Mouse (Mus musculus): ENCODE measurements around the gene Zfyve27. TPM values are rescaled to one million over a fixed set of nuclear protein-coding genes. Genes with fewer than 3 reads are reported as not detected.
A peak's percentile ranks its signal among the peaks of the same experiment; 100 is the strongest.

Zfyve27 gene
- polyA plus RNA-seq, 1 experiment from 2014 or later = 25.3 TPM

DNA sequence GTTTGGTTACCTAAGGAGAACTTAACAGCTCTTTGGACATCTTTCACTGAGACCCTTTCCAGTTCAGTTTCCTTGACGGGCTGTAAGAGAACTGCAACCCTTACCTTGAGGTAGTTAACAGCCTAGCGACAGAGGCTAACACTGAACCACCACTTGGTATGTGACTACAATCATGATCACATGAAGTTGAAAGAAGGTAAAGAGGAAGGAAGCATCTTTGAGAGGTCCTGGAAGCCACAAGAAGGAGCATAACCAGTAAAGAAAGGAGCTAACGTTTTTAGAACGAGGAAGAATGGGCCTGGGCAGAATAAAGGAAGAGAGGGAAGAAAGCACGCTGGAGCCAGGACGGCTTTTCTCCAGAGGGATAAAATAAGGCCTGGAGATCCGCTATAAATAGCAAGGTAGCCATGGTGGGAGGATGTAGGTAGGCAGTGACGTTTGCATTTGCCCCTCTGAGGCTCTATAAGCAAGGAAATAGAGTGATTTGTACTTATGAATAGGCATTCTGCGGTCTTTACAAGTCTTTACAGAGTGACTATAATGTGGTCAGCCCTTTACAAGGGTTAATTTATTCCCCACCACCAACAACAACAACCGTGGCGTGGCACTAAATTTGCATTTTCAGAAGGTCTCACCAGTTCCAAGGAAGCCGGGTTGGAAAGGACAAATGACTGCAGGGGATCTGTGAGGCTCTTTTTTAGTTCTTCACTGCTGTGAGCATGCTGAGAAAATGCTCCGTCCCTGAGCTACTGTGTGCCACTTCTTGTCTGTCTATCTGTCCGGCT lies 34.0 kb upstream of the Zfyve27 start:
- DNase-seq (ENCODE audit: low spot score) (no peak), ATAC-seq (peak; percentile 6)
- Histone ChIP-seq H3K9ac (replicated peaks; ENCODE audit: low read depth) (no peak overlapping the region), H3K9me3 (ENCODE audit: low read length) (no peaks in the 10 kb centered on the region), H3K4me3 (ENCODE audit: low read depth, low read length) (peak overlapping the region; percentile 58; the same call in 1 of the 2 replicates), H3K4me1 (ENCODE audit: insufficient read depth, low read depth, low read length) (peaks cover 10% of the 10 kb centered on the region; the same call in 1 of the 2 replicates), H3K36me3 (ENCODE audit: insufficient read depth, low read length) (no peaks in the 10 kb centered on the region), H3K4me2 (replicated peaks; ENCODE audit: low read depth, low read length) (peak overlapping the region; percentile 87), H3K27me3 (replicated peaks; ENCODE audit: insufficient read depth, low read length) (no peaks in the 10 kb centered on the region), H3K27ac (ENCODE audit: low read length) (peak overlapping the region; percentile 90)
- no peak; the same call in 1 of the 2 replicates for TF ChIP-seq EP300 (IDR thresholded peaks at IDR 0.05)
- no peak for TF ChIP-seq CTCF (IDR thresholded peaks at IDR 0.05)
- 35% methylated on average over 14 of the region's 14 CpGs for WGBS

DNA sequence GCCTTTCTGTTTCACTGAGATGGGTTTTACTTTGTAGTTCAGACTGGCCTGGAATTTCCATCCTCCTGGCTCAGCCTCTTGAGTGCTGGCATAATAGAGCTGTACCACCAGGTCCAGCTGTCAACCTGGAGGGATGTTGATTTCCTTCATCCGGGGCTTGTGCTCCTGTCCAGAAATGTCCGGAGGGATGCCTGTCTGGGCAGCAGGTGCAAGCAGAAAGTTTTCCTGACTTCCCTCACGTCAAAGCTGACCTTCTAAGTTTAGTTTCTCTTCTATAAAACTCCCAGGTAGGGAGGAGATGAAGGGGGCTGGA lies 33.5 kb upstream of the Zfyve27 start:
- ATAC-seq = no peak
- TF ChIP-seq CTCF (IDR thresholded peaks at IDR 0.05) (no peak), EP300 (IDR thresholded peaks at IDR 0.05) (no peak)
- WGBS = 42% methylated on average over 3 of the region's 3 CpGs
- Histone ChIP-seq H3K4me2 (replicated peaks; ENCODE audit: low read depth, low read length) (no peak overlapping the region), H3K4me1 (ENCODE audit: insufficient read depth, low read depth, low read length) (peaks cover 10% of the 10 kb centered on the region; the same call in 1 of the 2 replicates), H3K9me3 (ENCODE audit: low read length) (no peaks in the 10 kb centered on the region), H3K27ac (ENCODE audit: low read length) (peak overlapping the region; percentile 90), H3K36me3 (ENCODE audit: insufficient read depth, low read length) (no peaks in the 10 kb centered on the region), H3K9ac (replicated peaks; ENCODE audit: low read depth) (no peak overlapping the region), H3K27me3 (replicated peaks; ENCODE audit: insufficient read depth, low read length) (no peaks in the 10 kb centered on the region), H3K4me3 (ENCODE audit: low read depth, low read length) (no peak overlapping the region)
- no peak for DNase-seq (ENCODE audit: low spot score)

- 38% methylated on average over 5 of the region's 5 CpGs for WGBS
- H3K27ac ChIP-seq (ENCODE audit: low read length) = peak overlapping the region; percentile 90
- DNase-seq (ENCODE audit: low spot score) = peak; percentile 62
Observed at GRCm38 (mm10) chr19:42131101-42131500, 32.6 kb upstream of the Zfyve27 start.

DNA sequence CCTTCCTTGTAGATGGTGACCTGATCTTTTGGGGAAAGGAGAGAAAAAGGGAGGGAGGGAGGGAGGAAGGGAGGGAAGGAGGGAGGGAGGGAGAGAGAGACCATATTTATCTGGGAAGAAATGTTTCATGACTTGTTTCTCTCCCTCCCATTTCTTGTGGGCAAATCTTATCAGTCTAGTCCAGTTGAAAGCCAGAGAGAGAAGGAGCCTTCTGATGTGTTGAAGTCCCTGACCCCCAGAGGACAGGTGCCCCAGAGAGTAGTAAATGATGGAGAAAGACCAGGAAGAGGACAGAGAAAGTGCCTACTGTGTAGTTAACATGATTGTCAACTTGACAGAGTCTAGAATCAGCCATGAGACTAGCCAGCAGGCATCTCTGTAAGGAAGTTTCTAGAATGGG lies 28.7 kb upstream of the Zfyve27 start:
- ATAC-seq (no peak), DNase-seq (ENCODE audit: low spot score) (no peak)
- no peak overlapping the region for H3K27ac ChIP-seq (ENCODE audit: low read length)
- H3K9ac ChIP-seq (replicated peaks; ENCODE audit: low read depth) = no peak overlapping the region
- no peaks in the 10 kb centered on the region for H3K9me3 ChIP-seq (ENCODE audit: low read length)
- no peak overlapping the region for H3K4me3 ChIP-seq (ENCODE audit: low read depth, low read length)
- TF ChIP-seq EP300 (IDR thresholded peaks at IDR 0.05) = no peak
- TF ChIP-seq CTCF (IDR thresholded peaks at IDR 0.05) = no peak
- H3K4me1 ChIP-seq (ENCODE audit: insufficient read depth, low read depth, low read length) = 0 out of 2 replicates have a peak, but pooled peaks cover 5% of the 10 kb centered on the region
- H3K36me3 ChIP-seq (ENCODE audit: insufficient read depth, low read length) = no peaks in the 10 kb centered on the region
- no peak overlapping the region for H3K4me2 ChIP-seq (replicated peaks; ENCODE audit: low read depth, low read length)
- no peaks in the 10 kb centered on the region for H3K27me3 ChIP-seq (replicated peaks; ENCODE audit: insufficient read depth, low read length)

More at GRCm38 (mm10) chr19:42131101-42131500, 32.6 kb upstream of the Zfyve27 start:
- Histone ChIP-seq H3K4me1 (ENCODE audit: insufficient read depth, low read depth, low read length) (peaks cover 10% of the 10 kb centered on the region; the same call in 1 of the 2 replicates), H3K9ac (replicated peaks; ENCODE audit: low read depth) (no peak overlapping the region), H3K36me3 (ENCODE audit: insufficient read depth, low read length) (no peaks in the 10 kb centered on the region), H3K27me3 (replicated peaks; ENCODE audit: insufficient read depth, low read length) (no peaks in the 10 kb centered on the region), H3K9me3 (ENCODE audit: low read length) (no peaks in the 10 kb centered on the region), H3K4me3 (ENCODE audit: low read depth, low read length) (no peak overlapping the region), H3K4me2 (replicated peaks; ENCODE audit: low read depth, low read length) (no peak overlapping the region)
- ATAC-seq = no peak
- TF ChIP-seq CTCF (IDR thresholded peaks at IDR 0.05) = peak; percentile 12; the same call in 1 of the 2 replicates
- peak; percentile 31; the same call in 1 of the 2 replicates for TF ChIP-seq EP300 (IDR thresholded peaks at IDR 0.05)

GRCm38 (mm10) chr19:42136126-42136525 lies 27.6 kb upstream of the Zfyve27 start:
- no peak overlapping the region for H3K4me2 ChIP-seq (replicated peaks; ENCODE audit: low read depth, low read length)

DNA sequence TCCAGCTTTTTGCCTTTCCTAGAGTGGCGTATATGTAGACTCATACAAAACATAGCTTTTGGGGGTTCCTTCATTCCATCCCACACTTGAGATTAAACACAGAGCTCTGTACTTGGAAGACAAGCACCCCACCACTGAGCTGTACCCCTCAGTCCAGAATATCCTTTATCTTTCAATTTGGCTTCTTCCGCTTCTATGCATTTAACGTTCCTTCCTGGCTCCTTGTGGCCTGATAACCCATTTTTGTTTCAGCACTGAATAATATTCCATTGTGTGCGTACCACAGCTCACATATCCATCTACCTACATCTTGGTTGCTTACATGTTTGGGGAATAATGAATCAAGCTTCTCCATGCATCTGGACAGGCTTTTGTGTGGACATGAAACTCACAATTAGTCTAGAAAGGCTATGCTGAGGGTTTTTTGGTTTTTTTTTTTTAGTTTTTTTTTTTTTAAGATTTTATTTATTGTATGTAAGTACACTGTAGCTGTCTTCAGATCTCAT lies 26.5 kb upstream of the Zfyve27 start:
- ATAC-seq (no peak), DNase-seq (ENCODE audit: low spot score) (no peak)
- no peak overlapping the region for H3K27ac ChIP-seq (ENCODE audit: low read length)
- no peak overlapping the region for H3K4me3 ChIP-seq (ENCODE audit: low read depth, low read length)
- no peaks in the 10 kb centered on the region for H3K27me3 ChIP-seq (replicated peaks; ENCODE audit: insufficient read depth, low read length)
- H3K9ac ChIP-seq (replicated peaks; ENCODE audit: low read depth) = no peak overlapping the region
- H3K4me1 ChIP-seq (ENCODE audit: insufficient read depth, low read depth, low read length) = no peaks in the 10 kb centered on the region
- H3K4me2 ChIP-seq (replicated peaks; ENCODE audit: low read depth, low read length) = no peak overlapping the region
- TF ChIP-seq EP300 (IDR thresholded peaks at IDR 0.05) (no peak), CTCF (IDR thresholded peaks at IDR 0.05) (no peak)
- 91% methylated on average over 4 of the region's 4 CpGs for WGBS
- no peaks in the 10 kb centered on the region for H3K36me3 ChIP-seq (ENCODE audit: insufficient read depth, low read length)
- no peaks in the 10 kb centered on the region for H3K9me3 ChIP-seq (ENCODE audit: low read length)

More at GRCm38 (mm10) chr19:42136126-42136525, 27.6 kb upstream of the Zfyve27 start:
- Histone ChIP-seq H3K36me3 (ENCODE audit: insufficient read depth, low read length) (no peaks in the 10 kb centered on the region), H3K9ac (replicated peaks; ENCODE audit: low read depth) (no peak overlapping the region), H3K27ac (ENCODE audit: low read length) (no peak overlapping the region), H3K27me3 (replicated peaks; ENCODE audit: insufficient read depth, low read length) (no peaks in the 10 kb centered on the region), H3K4me3 (ENCODE audit: low read depth, low read length) (no peak overlapping the region), H3K9me3 (ENCODE audit: low read length) (no peaks in the 10 kb centered on the region), H3K4me1 (ENCODE audit: insufficient read depth, low read depth, low read length) (0 out of 2 replicates have a peak, but pooled peaks cover 2% of the 10 kb centered on the region)
- ATAC-seq (no peak), DNase-seq (ENCODE audit: low spot score) (no peak)
- TF ChIP-seq CTCF (IDR thresholded peaks at IDR 0.05) = no peak
- no peak for TF ChIP-seq EP300 (IDR thresholded peaks at IDR 0.05)
- 41% methylated on average over 5 of the region's 5 CpGs for WGBS
